Mouse (Mus musculus) embryonic facial prominence, embryonic 14.5 days (tissue): ENCODE measurements at regions not wholly inside any gene's neighbourhood (a gene's known extent, or its start where the extent isn't known, plus 50 kb on each side); places are given as distances from the start of the nearest gene placed in this dataset.
A peak's percentile ranks its signal among the peaks of the same experiment; 100 is the strongest.

ENCODE experiments used
- ATAC-seq: fragments of 200-750 bp; cut with Nextera tagmentation; 2 replicates; pipeline ENCODE4 v1.8.0; 2017; ENCODE audit warnings: low read depth, moderate number of reproducible peaks, moderate TSS enrichment
- DNase-seq: peaks from one replicate; pipeline ENCODE4 v3.0.0-alpha.2; 2015; ENCODE audit warnings: low spot score
- H3K27ac ChIP-seq: fragments of 300-500 bp; sonication (generic); replicated peaks from 2 replicates; pipeline ENCODE4 v1.5.1; 2014; ENCODE audit warnings: low read depth, mild to moderate bottlenecking, low read length, moderate library complexity
- H3K27me3 ChIP-seq: fragments of 300-500 bp; sonication (generic); replicated peaks from 2 replicates; pipeline ENCODE4 v1.6.1; 2014; ENCODE audit warnings: low read length; ENCODE audit not compliant: control insufficient read depth, insufficient read depth
- H3K36me3 ChIP-seq: fragments of 300-500 bp; sonication (generic); 2 replicates; pipeline ENCODE4 v1.6.1; 2014; ENCODE audit warnings: low read length, mixed read lengths; ENCODE audit not compliant: control insufficient read depth, insufficient read depth
- H3K4me1 ChIP-seq: fragments of 300-500 bp; sonication (generic); 2 replicates; pipeline ENCODE4 v1.6.1; 2014; ENCODE audit warnings: antibody characterized with exemption, low read length; ENCODE audit not compliant: control insufficient read depth, insufficient read depth
- H3K4me2 ChIP-seq: fragments of 300-500 bp; sonication (generic); 2 replicates; pipeline ENCODE4 v1.6.1; 2014; ENCODE audit warnings: low read depth, mild to moderate bottlenecking, low read length, moderate library complexity, mixed read lengths
- H3K4me3 ChIP-seq: fragments of 300-500 bp; sonication (generic); 2 replicates; pipeline ENCODE4 v1.5.1; 2014; ENCODE audit warnings: low read depth, mild to moderate bottlenecking, low read length
- H3K9ac ChIP-seq: fragments of 300-500 bp; sonication (generic); 2 replicates; pipeline ENCODE4 v1.6.1; 2014; ENCODE audit warnings: low read depth, mild to moderate bottlenecking, low read length, moderate library complexity, mixed read lengths
- H3K9me3 ChIP-seq: fragments of 300-500 bp; sonication (generic); 2 replicates; pipeline ENCODE4 v1.6.1; 2016; ENCODE audit warnings: low read length; ENCODE audit not compliant: control insufficient read depth
- WGBS: fragments of 180-500 bp; shearing (Covaris S2); extraction: QIAGEN DNeasy Blood & Tissue Kit; methylation state at CpG from one replicate; pipeline ENCODE4 v1.1.7; 2014; 5-methylcytosine and 5-hydroxymethylcytosine counted together

DNA sequence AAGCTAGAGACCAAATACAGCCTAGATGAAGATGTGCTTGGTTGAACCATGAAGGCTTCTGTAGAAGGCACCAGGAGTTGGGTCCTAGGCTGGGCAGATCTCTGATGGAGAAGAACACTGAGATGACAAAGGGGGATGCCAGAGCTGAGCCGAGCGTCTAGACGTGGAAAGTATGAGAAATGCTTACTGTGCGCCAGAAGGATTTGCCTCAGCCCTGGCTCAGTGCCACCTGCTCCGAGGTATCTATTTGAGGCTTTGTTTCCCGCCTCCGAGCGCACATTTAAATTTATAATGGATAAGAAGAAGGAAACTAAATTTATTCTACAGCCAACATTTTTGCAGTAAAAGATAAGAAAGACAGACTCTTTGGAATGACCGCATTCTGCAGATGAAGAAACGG lies 317.2 kb upstream of the Runx1 start:
- no peaks in the 10 kb centered on the region for H3K9me3 ChIP-seq
- H3K27me3 ChIP-seq, result 0 out of 2 replicates have a peak, but pooled peaks cover 4% of the 10 kb centered on the region
- H3K27ac ChIP-seq, result no peak overlapping the region
- no peaks in the 10 kb centered on the region for H3K4me1 ChIP-seq
- no peak overlapping the region for H3K4me3 ChIP-seq
- H3K9ac ChIP-seq, result no peak overlapping the region
- 65% methylated on average over 10 of the region's 10 CpGs for WGBS
- H3K36me3 ChIP-seq, result no peaks in the 10 kb centered on the region
- DNase-seq (peak; percentile 73), ATAC-seq (no peak)
- no peak overlapping the region for H3K4me2 ChIP-seq

GRCm38 (mm10) chr16:93141967-93142366 lies 316.0 kb upstream of the Runx1 start:
- ATAC-seq, result no peak
- WGBS, result 60% methylated on average over 6 of the region's 6 CpGs
- no peak overlapping the region for H3K9ac ChIP-seq

GRCm38 (mm10) chr16:93140535-93141110 lies 314.7 kb upstream of the Runx1 start:
- H3K4me3 ChIP-seq, result no peak overlapping the region
- no peak overlapping the region for H3K9ac ChIP-seq
- DNase-seq (peak; percentile 39), ATAC-seq (0 out of 2 replicates have a peak, but pooled peaks have one; percentile 37)
- H3K9me3 ChIP-seq, result no peaks in the 10 kb centered on the region
- no peaks in the 10 kb centered on the region for H3K4me1 ChIP-seq
- 0 out of 2 replicates have a peak, but pooled peaks cover 4% of the 10 kb centered on the region for H3K27me3 ChIP-seq
- H3K36me3 ChIP-seq, result no peaks in the 10 kb centered on the region
- 61% methylated on average over 15 of the region's 15 CpGs for WGBS
- H3K4me2 ChIP-seq, result no peak overlapping the region
- no peak overlapping the region for H3K27ac ChIP-seq

More at GRCm38 (mm10) chr16:93141967-93142366, 316.0 kb upstream of the Runx1 start:
- H3K27me3 ChIP-seq, result 0 out of 2 replicates have a peak, but pooled peaks cover 4% of the 10 kb centered on the region
- no peak overlapping the region for H3K4me2 ChIP-seq
- DNase-seq, result no peak
- H3K9me3 ChIP-seq, result no peaks in the 10 kb centered on the region
- no peaks in the 10 kb centered on the region for H3K4me1 ChIP-seq
- H3K27ac ChIP-seq, result no peak overlapping the region
- H3K36me3 ChIP-seq, result no peaks in the 10 kb centered on the region
- no peak overlapping the region for H3K4me3 ChIP-seq

GRCm38 (mm10) chr16:93137249-93137648 lies 311.3 kb upstream of the Runx1 start:
- DNase-seq (peak; percentile 45), ATAC-seq (0 out of 2 replicates have a peak, but pooled peaks have one; percentile 18)
- Histone ChIP-seq H3K27me3 (0 out of 2 replicates have a peak, but pooled peaks cover 4% of the 10 kb centered on the region), H3K4me3 (no peak overlapping the region), H3K4me1 (no peaks in the 10 kb centered on the region), H3K9ac (no peak overlapping the region), H3K9me3 (no peaks in the 10 kb centered on the region), H3K27ac (no peak overlapping the region), H3K4me2 (no peak overlapping the region), H3K36me3 (no peaks in the 10 kb centered on the region)
- WGBS, result 60% methylated on average over 1 of the region's 1 CpGs

- Histone ChIP-seq H3K4me2 (no peak overlapping the region), H3K4me3 (no peak overlapping the region), H3K27me3 (no peaks in the 10 kb centered on the region), H3K9ac (no peak overlapping the region), H3K4me1 (no peaks in the 10 kb centered on the region), H3K36me3 (no peaks in the 10 kb centered on the region), H3K9me3 (no peaks in the 10 kb centered on the region), H3K27ac (peak overlapping the region; percentile 28; the same call in 1 of the 2 replicates)
- no peak for ATAC-seq
- no peak for DNase-seq
- 86% methylated on average over 5 of the region's 5 CpGs for WGBS
Measured at GRCm38 (mm10) chr16:93131404-93131803, 305.5 kb upstream of the Runx1 start.

- ATAC-seq, result no peak
- no peak overlapping the region for H3K27ac ChIP-seq
- no peaks in the 10 kb centered on the region for H3K9me3 ChIP-seq
- no peak for DNase-seq
- no peaks in the 10 kb centered on the region for H3K36me3 ChIP-seq
- H3K4me3 ChIP-seq, result no peak overlapping the region
- H3K27me3 ChIP-seq, result no peaks in the 10 kb centered on the region
- 85% methylated on average over 6 of the region's 6 CpGs for WGBS
- no peaks in the 10 kb centered on the region for H3K4me1 ChIP-seq
- H3K9ac ChIP-seq, result no peak overlapping the region
- H3K4me2 ChIP-seq, result no peak overlapping the region
Measured at GRCm38 (mm10) chr16:93130622-93131021, 304.7 kb upstream of the Runx1 start.

DNA sequence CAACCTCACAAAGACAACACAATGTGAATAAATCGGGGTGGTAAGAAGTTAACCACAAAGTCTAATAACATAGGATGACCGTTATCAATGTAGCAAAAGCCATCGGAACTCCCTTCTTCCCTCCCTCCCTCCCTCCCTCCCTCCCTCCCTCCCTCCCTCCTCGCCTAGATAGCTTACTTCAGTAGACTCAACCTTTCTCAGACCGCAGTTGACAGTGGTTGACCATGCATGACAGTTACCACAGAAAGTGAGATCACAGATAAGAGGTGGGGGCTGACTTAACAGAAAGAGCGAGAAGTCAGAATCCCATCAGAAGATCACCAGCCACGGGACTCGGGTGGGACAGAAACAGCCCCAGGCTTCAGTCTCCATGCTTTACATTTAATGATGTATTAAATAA lies 297.8 kb upstream of the Runx1 start:
- Histone ChIP-seq H3K9me3 (no peaks in the 10 kb centered on the region), H3K4me1 (no peaks in the 10 kb centered on the region), H3K36me3 (no peaks in the 10 kb centered on the region), H3K4me2 (no peak overlapping the region), H3K27ac (no peak overlapping the region), H3K4me3 (no peak overlapping the region), H3K27me3 (no peaks in the 10 kb centered on the region), H3K9ac (no peak overlapping the region)
- DNase-seq, result no peak
- WGBS, result 80% methylated on average over 8 of the region's 8 CpGs
- no peak for ATAC-seq

DNA sequence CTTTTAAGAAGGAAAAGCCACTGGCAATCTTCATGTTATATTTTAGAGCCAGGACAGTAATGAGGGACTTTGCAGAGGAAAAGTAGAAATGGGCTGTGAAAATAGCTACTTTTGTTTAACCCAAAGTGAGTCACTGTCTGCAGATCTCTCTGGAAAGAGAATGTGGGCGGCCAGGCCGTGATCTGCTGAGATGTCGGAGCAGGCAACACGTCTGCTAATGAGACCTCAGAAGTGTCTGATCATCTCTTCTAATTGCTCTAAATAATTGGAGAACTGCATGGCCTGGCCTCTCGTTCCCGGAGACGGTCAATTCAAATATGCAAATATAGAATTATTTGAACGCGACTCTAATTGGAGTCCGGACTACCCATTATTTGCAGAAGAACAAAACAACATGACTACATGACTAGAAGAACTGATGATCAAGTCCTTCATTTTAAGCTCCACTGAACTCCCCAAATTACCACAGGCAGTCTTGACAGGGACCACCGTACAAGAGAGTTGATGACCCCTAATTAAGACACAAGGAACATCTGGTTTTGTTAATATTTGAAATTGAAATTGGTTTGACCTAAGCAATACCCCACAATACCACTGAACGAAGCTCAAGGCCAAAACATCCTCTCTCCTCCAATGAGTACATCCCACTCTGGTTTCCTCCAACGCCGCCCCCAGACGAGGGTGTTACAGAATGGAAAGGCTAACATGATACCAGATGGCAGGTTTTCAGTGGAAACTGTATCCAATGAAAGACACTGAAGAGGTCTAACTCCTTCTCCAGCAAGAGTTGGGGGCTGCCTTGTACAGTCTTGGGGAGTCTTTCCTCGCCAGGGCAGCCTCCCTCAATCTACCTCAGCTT lies 290.4 kb upstream of the Runx1 start:
- H3K27ac ChIP-seq, result no peak overlapping the region
- no peaks in the 10 kb centered on the region for H3K9me3 ChIP-seq
- H3K36me3 ChIP-seq, result no peaks in the 10 kb centered on the region
- WGBS, result 77% methylated on average over 16 of the region's 16 CpGs
- no peaks in the 10 kb centered on the region for H3K4me1 ChIP-seq
- H3K9ac ChIP-seq, result no peak overlapping the region
- H3K27me3 ChIP-seq, result no peaks in the 10 kb centered on the region
- no peak for DNase-seq
- no peak overlapping the region for H3K4me3 ChIP-seq
- peak; percentile 65; the same call in 1 of the 2 replicates for ATAC-seq
- H3K4me2 ChIP-seq, result no peak overlapping the region
